Mouse (Mus musculus): Measurements from ENCODE around the gene Plekha6. TPM values are rescaled to one million over a fixed set of nuclear protein-coding genes. Genes with fewer than 3 reads are reported as not detected.
A peak's percentile ranks its signal among the peaks of the same experiment; 100 is the strongest.

Plekha6 gene
- polyA plus RNA-seq, 1 experiment, result 0.54 TPM

DNA sequence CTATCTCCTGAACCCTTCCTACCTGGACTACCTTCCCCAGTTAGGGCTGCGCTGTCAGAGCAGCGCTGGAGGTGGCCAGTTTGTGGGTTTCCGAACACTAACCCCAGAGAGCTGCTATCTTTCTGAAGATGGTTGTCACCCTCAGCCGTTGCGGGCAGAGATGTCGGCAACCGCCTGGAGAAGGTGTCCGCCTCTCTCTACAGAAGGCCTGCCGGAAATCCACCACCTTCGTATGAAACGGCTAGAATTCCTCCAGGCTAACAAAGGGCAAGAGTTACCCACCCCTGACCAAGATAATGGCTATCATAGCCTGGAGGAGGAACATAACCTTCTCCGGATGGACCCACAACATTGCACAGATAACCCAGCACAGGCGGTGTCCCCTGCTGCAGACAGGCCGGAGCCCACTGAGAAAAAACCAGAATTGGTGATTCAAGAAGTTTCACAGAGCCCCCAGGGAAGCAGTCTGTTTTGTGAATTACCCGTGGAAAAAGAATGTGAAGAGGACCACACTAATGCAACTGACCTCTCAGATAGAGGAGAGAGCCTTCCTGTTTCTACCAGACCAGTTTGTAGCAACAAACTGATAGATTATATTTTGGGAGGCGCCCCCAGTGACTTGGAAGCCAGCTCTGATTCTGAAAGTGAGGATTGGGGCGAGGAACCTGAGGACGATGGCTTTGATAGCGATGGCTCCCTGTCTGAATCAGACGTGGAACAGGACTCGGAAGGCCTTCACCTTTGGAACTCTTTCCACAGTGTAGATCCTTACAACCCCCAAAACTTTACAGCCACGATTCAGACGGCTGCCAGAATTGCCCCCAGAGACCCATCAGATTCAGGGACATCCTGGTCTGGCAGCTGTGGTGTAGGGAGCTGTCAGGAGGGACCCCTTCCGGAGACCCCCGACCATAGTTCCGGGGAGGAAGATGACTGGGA lies 31.4 kb upstream of the Plekha6 start:
- no peak for TF ChIP-seq GATA1 (IDR thresholded peaks at IDR 0.05; ENCODE audit: low read length)

DNA sequence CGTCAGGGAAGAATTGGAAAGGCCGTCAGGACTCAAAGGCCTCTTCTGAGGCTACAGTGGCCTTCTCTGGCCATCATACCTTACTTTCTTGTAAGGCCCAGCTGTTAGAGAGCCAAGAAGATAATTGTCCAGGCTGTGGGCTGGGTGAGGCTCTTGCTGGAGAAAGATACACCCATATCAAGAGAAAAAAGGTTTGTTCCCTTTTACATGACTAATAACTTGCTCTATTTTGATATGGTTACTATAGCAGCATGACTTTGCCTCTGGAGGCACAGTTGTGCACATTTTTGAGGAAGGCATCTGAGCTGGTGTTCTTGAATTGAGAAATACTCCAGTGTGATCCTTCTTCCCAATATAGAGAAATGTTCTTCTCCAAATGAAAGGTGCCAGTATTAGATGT lies 30.6 kb upstream of the Plekha6 start:
- peak; percentile 61 for TF ChIP-seq GATA1 (IDR thresholded peaks at IDR 0.05; ENCODE audit: low read length)

GRCm38 (mm10) chr1:133134071-133134470 lies 29.9 kb upstream of the Plekha6 start:
- no peak for TF ChIP-seq GATA1 (IDR thresholded peaks at IDR 0.05; ENCODE audit: low read length)

DNA sequence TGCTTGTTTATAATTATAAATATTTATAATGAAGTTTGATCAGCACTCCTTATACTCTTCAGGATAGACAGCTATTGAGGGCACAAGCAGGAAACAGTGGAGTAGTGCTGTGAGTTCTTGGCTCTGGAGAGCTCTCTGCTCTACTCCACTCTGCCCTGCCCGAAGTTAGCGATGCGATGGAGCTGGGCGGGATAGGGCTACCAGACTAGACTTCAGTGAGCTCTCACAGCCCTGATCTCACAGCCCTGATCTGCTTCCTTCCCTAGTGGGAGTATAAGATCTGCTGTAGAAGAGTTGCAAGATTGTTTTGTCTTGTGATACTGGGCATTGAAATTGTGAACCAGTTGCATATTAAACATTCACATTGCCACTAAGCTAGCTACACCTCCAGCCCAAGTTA lies 29.1 kb upstream of the Plekha6 start:
- TF ChIP-seq GATA1 (IDR thresholded peaks at IDR 0.05; ENCODE audit: low read length), result no peak

- TF ChIP-seq GATA1 (IDR thresholded peaks at IDR 0.05; ENCODE audit: low read length), result no peak
Observed at GRCm38 (mm10) chr1:133135808-133136207, 28.2 kb upstream of the Plekha6 start.

DNA sequence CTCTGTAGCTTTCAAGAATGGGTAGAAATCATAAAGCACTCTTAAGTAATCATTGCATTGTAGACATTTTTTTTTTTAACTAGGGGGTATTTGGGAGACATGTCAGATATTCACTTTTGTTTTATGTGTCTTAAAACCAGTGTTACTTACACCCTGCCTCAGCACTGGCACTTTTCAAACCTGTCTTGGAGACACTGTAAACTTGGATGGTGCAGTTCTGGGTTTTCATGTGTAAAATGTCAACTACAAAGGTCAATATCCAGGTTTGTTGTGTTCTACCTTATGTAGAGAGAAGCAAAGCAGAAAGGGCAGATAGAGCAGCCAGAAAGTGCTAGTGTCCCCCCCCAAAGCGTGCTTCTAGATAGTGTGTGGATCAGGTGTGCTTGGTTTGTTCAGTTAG lies 25.6 kb upstream of the Plekha6 start:
- no peak for TF ChIP-seq GATA1 (IDR thresholded peaks at IDR 0.05; ENCODE audit: low read length)

DNA sequence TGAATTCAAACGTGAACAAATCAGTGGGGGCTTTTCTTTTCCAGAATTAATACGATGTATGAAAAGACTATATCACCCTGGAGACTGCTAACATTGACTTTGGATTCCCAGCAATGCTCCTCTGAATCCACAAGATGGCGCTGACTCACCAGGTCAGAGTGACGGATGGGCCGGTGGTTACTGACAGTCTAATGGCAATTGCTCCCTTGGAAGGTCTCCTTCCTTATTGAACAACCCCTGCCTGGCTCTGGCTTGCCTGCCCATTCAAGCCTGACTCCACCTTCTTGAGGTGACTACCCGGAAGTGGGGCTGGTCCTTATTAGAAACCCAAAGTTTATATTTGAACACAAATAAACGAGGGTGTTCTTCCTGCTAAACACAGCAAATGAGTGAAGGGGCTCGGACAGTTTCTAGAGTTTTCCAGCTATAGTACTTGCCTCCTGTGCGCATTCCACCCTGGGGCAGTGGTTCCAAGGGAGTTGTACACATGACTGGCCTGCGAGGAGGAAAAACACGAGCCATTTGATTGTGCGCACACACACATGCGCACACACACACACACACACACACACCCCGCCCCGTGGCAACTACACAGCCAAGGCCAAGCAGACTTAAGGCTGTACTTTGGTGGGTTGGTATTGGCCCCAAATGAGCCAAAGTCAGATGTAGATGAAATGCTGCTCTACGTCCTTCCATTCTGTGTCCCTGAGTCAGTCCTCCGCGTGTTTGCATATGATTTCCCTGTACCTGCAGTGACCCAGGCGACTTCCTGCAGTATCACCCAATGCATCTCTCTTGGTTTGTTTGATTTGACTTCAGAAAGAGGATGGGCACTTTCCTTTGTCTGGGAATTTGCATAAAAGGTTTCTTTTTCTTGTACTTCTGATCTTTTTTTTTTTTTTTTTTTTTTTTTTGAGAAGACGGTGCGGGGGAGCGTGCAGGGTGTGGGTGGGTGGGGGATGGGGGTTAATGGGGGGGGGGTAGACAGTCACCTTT lies 17.7 kb upstream of the Plekha6 start:
- no peak for TF ChIP-seq GATA1 (IDR thresholded peaks at IDR 0.05; ENCODE audit: low read length)

DNA sequence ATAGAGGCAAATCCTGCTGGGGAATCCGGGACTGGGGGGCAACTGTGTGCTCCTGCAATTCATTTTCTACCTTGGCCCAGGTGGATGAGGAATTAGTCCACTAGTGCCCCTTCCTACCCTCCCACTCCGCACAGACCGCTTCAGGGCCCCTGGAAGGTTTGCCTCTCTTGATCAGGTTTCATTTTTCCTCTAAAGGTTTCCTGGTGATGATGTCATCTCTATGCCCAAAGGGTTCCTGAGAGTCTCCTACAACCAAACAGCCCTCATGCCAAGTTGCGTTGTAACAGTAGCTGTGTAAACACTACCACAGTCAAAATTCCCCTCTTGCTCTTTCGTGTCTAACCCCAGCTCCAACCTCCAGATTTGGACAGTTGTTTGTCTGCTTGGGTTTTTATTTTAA lies 16.7 kb upstream of the Plekha6 start:
- no peak for TF ChIP-seq GATA1 (IDR thresholded peaks at IDR 0.05; ENCODE audit: low read length)

DNA sequence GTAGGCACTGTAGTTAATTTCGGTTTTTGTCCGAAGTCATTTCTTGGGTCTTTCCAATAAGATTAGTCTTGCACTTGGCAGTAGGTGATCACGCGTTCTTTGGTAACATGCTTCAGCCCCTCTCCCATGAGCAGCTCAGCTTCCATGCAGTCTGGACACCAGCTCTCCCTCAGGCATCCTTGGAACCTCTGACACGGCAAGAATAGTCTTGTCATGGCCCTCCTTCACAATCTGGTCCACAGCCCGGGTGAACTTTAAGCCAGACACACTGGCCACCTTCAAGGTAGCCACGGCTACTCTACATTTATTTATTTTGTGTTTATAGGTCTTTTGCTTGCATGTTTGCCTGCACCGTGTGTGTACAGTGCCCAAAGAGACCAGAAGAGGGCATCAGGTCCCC lies 15.9 kb upstream of the Plekha6 start:
- no peak for TF ChIP-seq GATA1 (IDR thresholded peaks at IDR 0.05; ENCODE audit: low read length)

DNA sequence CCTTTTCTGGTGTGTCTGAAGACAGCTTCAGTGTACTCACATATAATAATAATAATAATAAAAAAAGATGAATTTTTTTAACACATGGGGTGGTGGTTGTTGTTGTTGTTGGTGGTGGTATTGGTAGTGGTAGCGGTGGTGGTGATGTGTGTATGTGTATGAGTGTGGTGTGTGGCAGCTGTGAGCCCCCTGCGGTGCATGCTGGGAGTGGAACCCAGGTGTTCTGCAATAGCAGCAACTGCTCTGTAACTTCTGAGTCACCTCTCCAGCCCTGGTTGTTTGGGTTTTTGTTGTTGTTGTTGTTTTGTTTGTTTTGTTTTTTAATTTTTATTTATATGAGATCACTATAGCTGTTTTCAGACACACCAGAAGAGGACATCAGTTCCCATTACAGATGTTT lies 13.5 kb upstream of the Plekha6 start:
- TF ChIP-seq GATA1 (IDR thresholded peaks at IDR 0.05; ENCODE audit: low read length), result no peak

DNA sequence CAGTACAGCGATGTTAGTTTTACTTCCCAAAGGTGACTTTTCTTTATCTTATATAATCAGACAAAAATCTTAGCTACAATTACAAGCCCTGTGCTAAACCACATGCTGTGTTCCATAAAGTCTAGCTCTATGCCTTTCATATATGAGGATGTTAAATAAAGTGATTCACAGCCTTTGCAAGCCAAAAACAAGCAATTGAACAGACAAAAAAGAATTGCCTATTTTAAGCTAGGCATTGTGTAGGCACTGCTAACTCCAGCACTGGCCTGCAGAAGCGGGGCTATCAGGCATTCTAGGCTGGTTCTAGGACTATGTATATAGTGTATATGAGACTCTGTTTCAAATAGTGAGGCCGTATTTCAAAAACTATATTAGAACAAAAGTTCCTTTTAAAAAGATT lies 11.8 kb upstream of the Plekha6 start:
- TF ChIP-seq GATA1 (IDR thresholded peaks at IDR 0.05; ENCODE audit: low read length), result no peak

GRCm38 (mm10) chr1:133155270-133155669 lies 8.7 kb upstream of the Plekha6 start:
- no peak for TF ChIP-seq GATA1 (IDR thresholded peaks at IDR 0.05; ENCODE audit: low read length)

DNA sequence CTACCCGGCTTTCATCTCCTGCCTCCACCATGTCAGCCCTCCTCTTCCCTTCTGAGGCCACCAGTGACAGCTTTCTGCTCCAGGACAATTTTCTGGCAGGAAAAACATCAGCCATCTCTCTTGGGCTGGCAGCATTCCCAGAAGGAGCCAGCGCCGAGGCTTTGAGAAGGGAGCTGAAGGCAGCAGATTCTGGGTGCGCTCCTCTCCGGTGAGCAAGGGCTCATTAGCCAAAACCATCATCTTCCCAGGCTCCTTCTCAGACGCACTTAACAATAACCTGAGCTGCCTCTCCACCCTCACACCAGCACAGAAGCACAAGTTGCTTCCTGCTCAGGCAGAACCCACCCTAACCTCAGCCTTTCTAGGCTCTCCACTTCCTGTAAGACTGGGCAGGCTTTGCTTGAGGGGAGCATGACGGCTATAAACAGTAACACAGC lies 4.9 kb upstream of the Plekha6 start:
- no peak for TF ChIP-seq GATA1 (IDR thresholded peaks at IDR 0.05; ENCODE audit: low read length)

GRCm38 (mm10) chr1:133161559-133161958 lies 2.5 kb upstream of the Plekha6 start:
- no peak for TF ChIP-seq GATA1 (IDR thresholded peaks at IDR 0.05; ENCODE audit: low read length)

DNA sequence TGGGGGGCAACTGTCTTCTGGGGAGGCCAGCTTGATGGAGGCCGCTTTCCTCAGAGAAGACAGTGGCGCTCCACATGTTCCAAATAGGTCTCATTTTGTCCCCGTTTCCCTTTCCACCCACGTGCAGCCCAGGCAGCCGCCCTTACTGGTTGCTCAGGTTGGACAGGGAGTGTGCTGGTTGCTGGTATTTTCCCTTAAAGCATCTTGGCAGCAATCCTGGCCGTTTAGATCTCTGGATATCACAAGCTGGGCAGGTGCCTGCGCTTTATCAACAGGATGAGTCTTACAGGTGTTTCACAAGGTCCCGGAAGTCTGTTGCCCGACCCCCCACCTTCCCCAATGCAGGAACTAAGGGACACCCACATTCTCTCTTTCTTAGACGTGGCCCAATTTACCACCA lies 2.0 kb upstream of the Plekha6 start:
- TF ChIP-seq GATA1 (IDR thresholded peaks at IDR 0.05; ENCODE audit: low read length), result no peak

- TF ChIP-seq GATA1 (IDR thresholded peaks at IDR 0.05; ENCODE audit: low read length), result no peak
Observed at GRCm38 (mm10) chr1:133162981-133163380, 1.0 kb upstream of the Plekha6 start.
